Mouse (Mus musculus): ENCODE results near the gene Mmp12. TPM values are rescaled to one million over a fixed set of nuclear protein-coding genes. Genes with fewer than 3 reads are reported as not detected.

Mmp12 gene
- polyA plus RNA-seq (2012; rRNA removed) = 0.05 and 0.09 TPM in 2 replicates

DNA sequence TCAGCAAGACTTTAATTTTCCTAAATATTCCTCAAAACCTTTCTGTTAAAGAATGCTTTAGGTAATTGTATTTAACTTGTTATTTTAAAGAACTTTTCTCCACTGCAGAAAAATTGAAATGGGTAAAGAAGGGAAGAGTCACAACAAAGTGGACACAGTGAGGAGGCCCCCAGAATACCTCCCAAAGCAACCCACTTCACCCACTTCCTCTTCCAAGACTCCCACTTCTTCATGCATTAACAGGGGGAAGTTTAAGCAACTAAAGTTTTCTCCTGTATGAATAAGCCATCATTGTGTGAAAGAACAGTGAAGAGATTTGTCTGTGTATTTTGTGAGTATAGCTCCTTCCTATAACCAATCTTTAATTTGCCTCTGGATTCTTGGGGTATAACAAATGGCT, at the start of gene Mmp12:
Gene Mmp12 (plus strand): TSS at position 275 of the 400 bp plus-strand sequence.

DNA sequence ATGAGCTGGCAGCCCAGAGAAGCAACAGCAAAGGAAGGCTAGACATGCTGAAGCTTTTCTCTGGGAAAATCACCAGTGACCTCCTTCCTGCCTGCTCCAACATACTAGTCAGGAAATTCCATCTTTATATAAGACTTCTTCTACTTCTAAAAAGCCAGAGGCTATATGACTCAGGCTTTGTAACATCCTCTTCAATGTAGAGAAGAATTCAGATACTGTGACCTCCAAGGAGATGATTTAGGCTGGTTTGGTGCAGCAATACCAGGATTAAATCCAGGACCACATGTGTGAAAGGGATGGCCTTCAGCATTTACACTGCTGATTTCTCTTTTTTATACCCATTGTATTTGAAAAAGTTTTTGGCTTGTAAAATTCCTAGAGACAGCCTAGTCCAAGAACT, 43.8 kb downstream of the Mmp12 start, which contains the start of gene Mmp1b:
Gene Mmp1b (minus strand): TSS at position 101 of the 400 bp plus-strand sequence.

Other genes with a start within 250 kb of the Mmp12 start
- gene Dync2h1, start 159.9 kb upstream of the Mmp12 start, polyA plus RNA-seq (2012; rRNA removed) = 0.50 and 0.53 TPM in 2 replicates
- 35.3 and 37.4 TPM in 2 replicates for gene Dcun1d5, start 159.9 kb upstream of the Mmp12 start, polyA plus RNA-seq (2012; rRNA removed)
- 0.08 and 0.09 TPM in 2 replicates for gene Mmp13, start 71.9 kb upstream of the Mmp12 start, polyA plus RNA-seq (2012; rRNA removed)
- gene Mmp1b, start 43.7 kb downstream of the Mmp12 start, polyA plus RNA-seq (2012; rRNA removed) = not detected in 2 replicates
- gene Mmp3, start 101.4 kb downstream of the Mmp12 start, polyA plus RNA-seq (2012; rRNA removed) = not detected in 2 replicates
- not detected in 2 replicates for gene Mmp10, start 158.0 kb downstream of the Mmp12 start, polyA plus RNA-seq (2012; rRNA removed)
- 0.95 and 0.99 TPM in 2 replicates for gene Mmp8, start 214.1 kb downstream of the Mmp12 start, polyA plus RNA-seq (2012; rRNA removed)
- gene Mmp27, start 227.0 kb downstream of the Mmp12 start, polyA plus RNA-seq (2012; rRNA removed) = 0.15 and 0.29 TPM in 2 replicates

Measured in liver, embryonic 14 days (tissue).